Mouse (Mus musculus) megakaryocyte, embryonic 14.5 days (primary cell): ENCODE results near the gene Neurog1.

Experiments
- FLI1 ChIP-seq: IDR thresholded peaks from 2 replicates; pipeline ENCODE4 v1.6.1; 2012; ENCODE audit warnings: low read length, inconsistent platforms, mixed read lengths
- GATA1 ChIP-seq: IDR thresholded peaks from 3 replicates; pipeline ENCODE4 v1.6.1; 2012; ENCODE audit warnings: mixed read lengths, low read length, inconsistent platforms, borderline replicate concordance

GRCm38 (mm10) chr13:56295586-56295942, 43.6 kb upstream of the Neurog1 start:
- TF ChIP-seq GATA1 (no peak), FLI1 (no peak)
